Mouse (Mus musculus) C2C12 (cell line): ENCODE results near the gene Fgd2. TPM values are rescaled to one million over a fixed set of nuclear protein-coding genes. Genes with fewer than 3 reads are reported as not detected.
A peak's percentile ranks its signal among the peaks of the same experiment; 100 is the strongest.

Experiments used
- H3K27me3 ChIP-seq: one replicate; pipeline ENCODE4 v1.6.1; 2011; ENCODE audit not compliant: control insufficient read depth, insufficient read depth, insufficient read length
- H3K36me3 ChIP-seq: one replicate; pipeline ENCODE4 v1.6.1; 2011; ENCODE audit not compliant: control insufficient read depth, insufficient read depth
- H3K4me3 ChIP-seq: one replicate; pipeline ENCODE4 v1.5.1; 2011; ENCODE audit warnings: mild to moderate bottlenecking, control low read depth; ENCODE audit not compliant: poor library complexity, insufficient read depth, severe bottlenecking
- H3K79me2 ChIP-seq: one replicate; pipeline ENCODE4 v1.6.1; 2011; ENCODE audit not compliant: control insufficient read depth, insufficient read depth
- H3K79me3 ChIP-seq: one replicate; pipeline ENCODE4 v1.6.1; 2011; ENCODE audit warnings: low read depth, control low read depth
- H3ac ChIP-seq: one replicate; pipeline ENCODE3; 2011; ENCODE audit warnings: low read depth; ENCODE audit not compliant: control insufficient read depth, insufficient read length
- CEBPB ChIP-seq: IDR thresholded peaks from one replicate; pipeline ENCODE4 v1.6.1; 2011; ENCODE audit warnings: low read depth, mild to moderate bottlenecking, control low read depth, moderate library complexity
- CTCF ChIP-seq: IDR thresholded peaks from one replicate; pipeline ENCODE4 v1.5.1; 2011; ENCODE audit not compliant: control insufficient read depth, insufficient read depth, insufficient read length
- FOSL1 ChIP-seq: IDR thresholded peaks from one replicate; pipeline ENCODE4 v1.8.0; 2011; ENCODE audit warnings: mild to moderate bottlenecking, low read length; ENCODE audit not compliant: poor library complexity, insufficient read depth, severe bottlenecking
- MAX ChIP-seq: IDR thresholded peaks from one replicate; pipeline ENCODE4 v1.6.1; 2011; ENCODE audit warnings: mild to moderate bottlenecking, control low read depth
- MYOD1 ChIP-seq: IDR thresholded peaks from one replicate; pipeline ENCODE4 v1.6.1; 2011; ENCODE audit warnings: low read depth; ENCODE audit not compliant: control insufficient read depth, insufficient read length
- MYOG ChIP-seq: IDR thresholded peaks from one replicate; pipeline ENCODE4 v1.6.1; 2011; ENCODE audit not compliant: control insufficient read depth, insufficient read length; ENCODE audit errors: extremely low read depth
- USF1 ChIP-seq: IDR thresholded peaks from one replicate; pipeline ENCODE4 v1.6.1; 2011; ENCODE audit warnings: low read depth, mild to moderate bottlenecking, control low read depth, moderate library complexity
- polyA plus RNA-seq: library from polyadenylated mRNA; unstranded; fragments of >200 nt; fragmentation: generic; extraction: Trizol; gene quantifications from one replicate; pipeline ENCODE4 v1.2.1, GENCODE M21; 2012; ENCODE audit warnings: missing spikeins

The Fgd2 gene
- polyA plus RNA-seq, 1 experiment = 0.19 TPM

GRCm38 (mm10) chr17:29355841-29356478 lies 4.8 kb upstream of the Fgd2 start:
- TF ChIP-seq CEBPB (no peak), USF1 (no peak), MYOD1 (no peak), MYOG (no peak), FOSL1 (no peak), MAX (no peak), CTCF (no peak)
- H3K79me3 ChIP-seq = no peaks in the 10 kb centered on the region
- H3K4me3 ChIP-seq = no peak overlapping the region
- no peaks in the 10 kb centered on the region for H3K27me3 ChIP-seq
- no peak overlapping the region for H3ac ChIP-seq
- no peaks in the 10 kb centered on the region for H3K36me3 ChIP-seq
- no peaks in the 10 kb centered on the region for H3K79me2 ChIP-seq

GRCm38 (mm10) chr17:29356479-29356856 lies 4.2 kb upstream of the Fgd2 start:
- Histone ChIP-seq H3ac (no peak overlapping the region), H3K4me3 (no peak overlapping the region), H3K36me3 (no peaks in the 10 kb centered on the region), H3K79me2 (no peaks in the 10 kb centered on the region), H3K79me3 (no peaks in the 10 kb centered on the region), H3K27me3 (no peaks in the 10 kb centered on the region)
- TF ChIP-seq USF1 = peak; percentile 28
- no peak for TF ChIP-seq MYOG

- Histone ChIP-seq H3K79me3 (no peaks in the 10 kb centered on the region), H3K79me2 (no peaks in the 10 kb centered on the region), H3K36me3 (no peaks in the 10 kb centered on the region), H3K27me3 (no peaks in the 10 kb centered on the region), H3K4me3 (no peak overlapping the region), H3ac (no peak overlapping the region)
- no peak for TF ChIP-seq MYOD1
These were observed 3.8 kb upstream of the Fgd2 start for GRCm38 (mm10) chr17:29356882-29357281.

GRCm38 (mm10) chr17:29358928-29359327 lies 1.8 kb upstream of the Fgd2 start:
- TF ChIP-seq USF1 (no peak), MYOD1 (no peak), MAX (no peak), MYOG (no peak), CTCF (no peak), CEBPB (no peak), FOSL1 (no peak)
- Histone ChIP-seq H3ac (no peak overlapping the region), H3K4me3 (no peak overlapping the region), H3K79me3 (no peaks in the 10 kb centered on the region), H3K36me3 (no peaks in the 10 kb centered on the region), H3K79me2 (no peaks in the 10 kb centered on the region), H3K27me3 (no peaks in the 10 kb centered on the region)

- Histone ChIP-seq H3K79me2 (no peaks in the 10 kb centered on the region), H3ac (no peak overlapping the region), H3K4me3 (no peak overlapping the region), H3K27me3 (no peaks in the 10 kb centered on the region), H3K79me3 (no peaks in the 10 kb centered on the region), H3K36me3 (no peaks in the 10 kb centered on the region)
- TF ChIP-seq MYOG (no peak), USF1 (no peak)
These were observed 1.4 kb downstream of the Fgd2 start for GRCm38 (mm10) chr17:29361982-29362691.

GRCm38 (mm10) chr17:29363109-29363508 lies 2.4 kb downstream of the Fgd2 start:
- no peaks in the 10 kb centered on the region for H3K36me3 ChIP-seq
- H3K79me2 ChIP-seq = no peaks in the 10 kb centered on the region
- no peaks in the 10 kb centered on the region for H3K79me3 ChIP-seq
- TF ChIP-seq MAX (no peak), CEBPB (no peak), MYOG (no peak), CTCF (no peak), FOSL1 (no peak), MYOD1 (no peak), USF1 (no peak)
- H3K4me3 ChIP-seq = no peak overlapping the region
- no peaks in the 10 kb centered on the region for H3K27me3 ChIP-seq
- no peak overlapping the region for H3ac ChIP-seq
